Mouse (Mus musculus) cerebral cortex, adult 2 months (tissue): Measurements from ENCODE around the gene Calr4.

Experiments
- WGBS: fragments of 180-500 bp; shearing (Covaris S2); methylation state at CpG from one replicate; pipeline ENCODE4 v1.1.7; 2018; 5-methylcytosine and 5-hydroxymethylcytosine counted together

The Calr4 gene

GRCm38 (mm10) chr4:109234185-109234584 lies at the start of gene Calr4:
Gene Calr4 (plus strand): TSS chr4:109234485.
- WGBS = 86% methylated on average over 2 of the region's 2 CpGs

DNA sequence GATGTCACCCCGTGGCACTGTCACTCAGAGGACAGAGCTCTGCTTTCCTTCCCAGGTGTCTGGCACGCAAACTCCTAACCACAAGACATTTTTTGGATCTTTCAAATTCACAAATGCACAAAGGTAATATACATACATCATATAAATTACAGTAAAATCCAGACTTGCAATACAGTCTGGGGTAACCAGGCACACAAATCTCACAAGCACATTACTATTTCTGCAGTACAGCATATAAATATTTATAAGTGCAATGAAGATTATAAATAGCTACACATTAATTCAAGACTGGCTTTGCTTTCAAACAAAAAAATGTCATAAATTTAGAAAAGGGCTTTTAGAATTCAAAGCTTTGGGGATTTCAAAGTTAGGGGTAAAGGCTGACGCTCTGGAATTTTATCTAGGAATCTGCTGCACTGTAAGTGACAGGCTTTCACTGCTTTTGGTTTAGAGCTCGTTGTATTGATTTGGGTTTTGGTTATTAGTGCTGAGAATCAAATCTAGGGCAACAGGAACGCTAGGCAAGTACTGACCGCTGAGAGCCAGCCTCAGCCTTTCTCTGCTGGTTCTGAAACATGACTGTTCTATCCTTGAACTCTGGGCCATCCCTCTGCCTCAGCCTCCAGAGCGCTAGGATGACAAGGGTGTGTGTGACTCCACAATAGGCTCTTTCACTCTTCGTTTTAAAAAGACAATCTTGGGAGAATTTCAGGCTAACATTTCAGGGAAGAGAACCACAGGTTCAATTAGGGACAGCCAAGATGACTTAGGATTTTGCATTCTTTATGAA lies 48.5 kb upstream of the Calr4 start:
- 58% methylated on average over 8 of the region's 8 CpGs for WGBS

GRCm38 (mm10) chr4:109191598-109191997 lies 42.7 kb upstream of the Calr4 start:
- WGBS = 68% methylated on average over 10 of the region's 10 CpGs

DNA sequence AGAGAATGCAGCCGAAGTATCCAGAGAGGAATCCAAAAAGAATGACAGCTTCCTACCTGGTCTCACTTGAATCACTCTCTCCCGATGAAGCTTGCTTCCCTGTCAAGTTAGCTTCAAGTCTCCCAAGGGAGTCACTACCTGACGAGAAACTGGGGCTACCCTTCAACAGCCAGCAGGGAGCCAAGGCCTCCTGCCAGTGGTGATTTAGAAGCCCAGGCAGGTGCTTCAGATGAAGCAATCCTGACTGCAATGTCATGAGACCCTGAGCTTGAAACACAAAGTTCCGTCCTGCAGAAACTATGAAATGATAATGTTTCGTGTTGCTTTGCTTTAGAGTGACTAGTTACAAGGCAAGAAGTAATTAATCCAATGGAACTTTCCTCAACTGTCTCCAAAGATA lies 40.4 kb upstream of the Calr4 start:
- 91% methylated on average over 5 of the region's 5 CpGs for WGBS

DNA sequence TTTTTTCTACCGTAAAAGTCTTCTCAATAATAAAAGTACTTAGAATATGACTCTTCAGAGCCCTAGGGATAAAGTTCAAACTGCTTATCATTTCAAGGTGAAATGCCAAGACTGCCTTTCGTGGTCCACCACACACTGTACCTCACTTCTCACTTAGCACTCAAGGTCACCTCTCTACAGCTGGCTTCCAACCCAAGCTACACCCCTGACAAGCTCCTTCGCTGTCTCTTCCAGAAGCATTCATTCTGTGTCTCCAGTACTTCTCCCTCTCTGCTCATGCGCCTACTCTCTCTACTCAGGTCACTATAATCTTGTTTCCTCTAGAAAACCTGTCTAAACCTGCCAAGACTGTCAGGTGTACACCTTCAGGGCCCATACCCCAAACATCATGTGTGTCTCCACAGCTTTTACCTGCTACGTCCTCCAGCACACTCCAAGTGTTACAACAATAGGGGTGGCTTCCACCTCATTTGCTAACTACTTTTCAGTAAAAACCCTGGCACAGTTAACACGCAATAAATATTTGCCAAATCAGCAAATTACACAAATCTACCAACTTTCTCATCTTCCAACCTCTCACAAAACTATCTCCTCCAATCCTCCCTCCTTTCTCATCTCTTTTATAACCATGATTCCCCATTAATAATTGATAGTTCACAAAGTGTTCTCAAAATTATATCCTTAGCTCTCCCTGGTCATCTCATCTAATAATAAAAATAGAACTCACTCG lies 38.2 kb upstream of the Calr4 start:
- 88% methylated on average over 7 of the region's 7 CpGs for whole genome bisulfite sequencing

DNA sequence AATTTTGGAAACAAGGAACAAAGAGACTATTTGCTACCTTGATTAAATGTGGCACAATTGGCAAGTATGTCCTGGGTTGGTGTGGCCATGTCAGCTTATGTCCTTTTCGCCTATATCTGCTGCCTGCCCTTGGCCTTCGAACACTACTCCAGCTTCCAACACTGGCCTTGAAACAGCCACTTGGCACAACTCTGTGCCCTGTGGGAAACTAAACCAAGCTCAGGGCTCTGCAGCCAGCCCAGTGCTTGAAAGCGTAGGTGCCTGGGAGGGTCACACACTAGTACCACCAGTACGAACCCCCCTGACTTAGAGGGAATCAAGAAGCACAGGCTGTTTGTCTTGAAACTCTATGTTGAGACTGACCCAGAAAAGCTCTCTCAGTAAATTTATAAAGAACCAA lies 35.2 kb upstream of the Calr4 start:
- 84% methylated on average over 4 of the region's 4 CpGs for WGBS

- WGBS = under 1% methylated on average over 59 of the region's 59 CpGs
These were observed 32.5 kb upstream of the Calr4 start, which contains the start of gene Osbpl9 for GRCm38 (mm10) chr4:109201582-109202424. Gene Osbpl9 (minus strand): TSS chr4:109202272.

GRCm38 (mm10) chr4:109203931-109204330 lies 30.4 kb upstream of the Calr4 start:
- 89% methylated on average over 1 of the region's 1 CpGs for WGBS

GRCm38 (mm10) chr4:109204416-109204815 lies 29.9 kb upstream of the Calr4 start:
- WGBS = 74% methylated on average over 1 of the region's 1 CpGs

DNA sequence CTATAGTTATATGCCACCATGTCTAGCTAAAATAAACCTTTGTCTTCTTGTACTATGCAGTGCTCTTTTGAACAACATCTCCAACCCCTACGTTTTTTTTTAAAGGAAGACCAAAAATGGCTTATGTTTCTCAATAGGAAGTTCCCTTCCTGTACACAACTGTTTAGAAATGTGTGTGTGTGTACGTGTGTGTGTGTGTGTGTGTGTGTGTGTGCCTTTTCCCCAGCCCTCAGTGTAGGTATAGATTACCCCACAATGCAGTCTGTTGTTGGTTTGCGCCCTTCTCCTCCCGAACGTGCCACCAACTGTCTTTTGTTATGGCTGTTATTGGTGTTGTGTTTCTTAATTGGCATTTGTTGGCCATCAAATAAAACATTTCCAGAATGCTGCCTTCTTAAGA lies 26.8 kb upstream of the Calr4 start:
- WGBS = 80% methylated on average over 5 of the region's 5 CpGs

- 75% methylated on average over 2 of the region's 2 CpGs for WGBS
These were observed 24.0 kb upstream of the Calr4 start for GRCm38 (mm10) chr4:109210253-109210652.

GRCm38 (mm10) chr4:109210881-109211280 lies 23.4 kb upstream of the Calr4 start:
- WGBS = 74% methylated on average over 4 of the region's 4 CpGs

DNA sequence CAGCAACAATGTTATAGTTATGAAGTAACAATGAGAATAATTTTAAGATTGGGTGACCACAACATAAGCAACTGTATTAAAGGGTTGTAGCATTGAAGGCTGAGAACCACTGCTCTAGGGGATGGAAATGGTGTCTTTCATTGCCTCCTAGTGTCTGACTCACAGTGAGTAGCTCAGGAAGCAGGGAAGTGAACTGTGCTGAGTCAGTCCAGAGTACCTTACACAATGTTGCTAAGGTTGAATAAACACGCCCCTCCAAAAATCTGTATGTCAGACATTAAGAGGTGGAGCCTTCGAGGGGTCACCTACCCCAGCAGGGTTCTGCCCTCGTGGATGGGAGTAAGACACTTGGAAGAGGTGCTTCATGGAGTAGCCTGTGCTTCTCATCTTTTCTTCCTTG lies 20.3 kb upstream of the Calr4 start:
- 89% methylated on average over 3 of the region's 3 CpGs for WGBS

- WGBS = 88% methylated on average over 7 of the region's 7 CpGs
These were observed 16.3 kb upstream of the Calr4 start for GRCm38 (mm10) chr4:109218008-109218407.

GRCm38 (mm10) chr4:109220441-109220940 lies 13.8 kb upstream of the Calr4 start:
- WGBS = 88% methylated on average over 14 of the region's 14 CpGs

- WGBS = 86% methylated on average over 3 of the region's 3 CpGs
These were observed 12.3 kb upstream of the Calr4 start for GRCm38 (mm10) chr4:109222001-109222400.

- WGBS = 38% methylated on average over 13 of the region's 13 CpGs
These were observed 9.3 kb upstream of the Calr4 start for GRCm38 (mm10) chr4:109224762-109225552.

DNA sequence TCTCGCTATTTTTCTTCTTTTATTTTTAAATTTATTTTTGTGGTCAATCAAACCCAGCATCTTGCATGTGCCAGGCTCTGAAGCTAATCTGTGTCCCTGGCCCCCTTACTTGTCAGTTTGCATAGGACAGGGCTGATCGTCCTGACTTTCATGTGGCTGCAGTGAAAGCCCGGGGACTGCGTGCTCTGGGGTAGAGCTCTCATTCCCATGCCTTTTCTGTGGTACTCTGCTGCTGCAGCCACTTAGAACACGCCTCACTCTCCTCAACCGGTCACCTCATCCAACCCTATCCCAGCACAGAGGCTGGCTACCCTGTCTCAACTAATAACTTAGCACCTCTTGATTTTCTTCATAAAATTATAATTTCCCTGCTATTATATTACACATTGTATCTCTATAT lies 8.7 kb upstream of the Calr4 start:
- WGBS = 64% methylated on average over 6 of the region's 6 CpGs

GRCm38 (mm10) chr4:109226071-109226470 lies 8.2 kb upstream of the Calr4 start:
- 51% methylated on average over 5 of the region's 5 CpGs for WGBS

GRCm38 (mm10) chr4:109229766-109230279 lies 4.5 kb upstream of the Calr4 start:
- WGBS = 50% methylated on average over 7 of the region's 7 CpGs

DNA sequence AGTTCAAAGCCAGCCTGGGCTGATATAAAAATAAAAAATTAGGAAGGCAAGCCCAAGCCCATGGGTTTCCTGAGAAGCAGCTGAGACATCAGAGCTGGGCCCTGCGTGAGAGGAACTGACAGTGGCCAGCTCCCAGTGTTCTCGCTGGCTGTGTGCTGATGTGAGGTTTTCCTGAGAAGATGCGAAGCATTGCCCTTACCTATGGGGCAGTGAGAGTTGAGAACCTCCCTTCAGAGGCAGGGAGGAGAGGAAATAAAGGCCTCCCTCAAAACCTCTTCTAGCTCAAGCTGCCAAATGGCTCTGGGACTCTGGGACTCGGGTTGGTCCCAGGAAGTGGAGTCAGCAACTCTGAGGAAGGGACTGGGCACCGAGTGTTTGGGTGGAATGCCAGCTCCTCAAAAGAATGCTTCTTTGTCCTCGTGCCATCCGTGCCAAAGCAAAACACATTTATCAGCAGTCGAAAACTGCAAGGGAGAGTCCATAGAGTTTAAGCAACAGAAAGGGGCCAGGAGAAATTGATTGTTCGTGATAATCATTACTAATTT lies 593 bp downstream of the Calr4 start:
- WGBS = 56% methylated on average over 9 of the region's 9 CpGs
